Mouse (Mus musculus): ENCODE data around the gene Fsd1l.

DNA sequence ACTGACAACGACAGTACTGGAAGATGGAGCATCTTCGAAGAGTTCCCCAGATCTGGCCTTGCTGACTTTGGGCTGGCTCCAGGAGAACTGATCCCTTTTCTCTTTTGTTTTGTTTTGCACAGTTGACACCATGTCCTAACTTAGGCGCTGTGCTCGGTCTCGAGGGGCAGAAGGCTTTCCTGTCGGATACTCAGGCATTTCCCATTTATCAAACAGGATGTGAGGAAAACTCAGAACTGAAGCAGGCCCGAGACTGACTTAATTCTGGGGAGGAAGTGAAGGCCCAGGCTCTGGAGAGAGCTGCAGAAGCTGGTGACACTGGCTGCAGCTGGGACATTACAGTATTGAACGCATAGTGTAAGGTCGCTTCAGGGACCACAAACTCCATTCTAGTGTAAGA is 38.9 kb upstream of the Fsd1l start:
- TF ChIP-seq CTCF (IDR thresholded peaks at IDR 0.05; ENCODE audit: control insufficient read depth, insufficient read depth, low read length): no peak
- TF ChIP-seq POLR2A (IDR thresholded peaks at IDR 0.05; ENCODE audit: borderline replicate concordance, control insufficient read depth, low read depth, low read length): no peak
